Mouse (Mus musculus): ENCODE measurements around the gene Olfr251. TPM values are rescaled to one million over a fixed set of nuclear protein-coding genes. Genes with fewer than 3 reads are reported as not detected.

Gene Olfr251
- polyA plus RNA-seq (2012; rRNA removed), result not detected in 2 replicates

DNA sequence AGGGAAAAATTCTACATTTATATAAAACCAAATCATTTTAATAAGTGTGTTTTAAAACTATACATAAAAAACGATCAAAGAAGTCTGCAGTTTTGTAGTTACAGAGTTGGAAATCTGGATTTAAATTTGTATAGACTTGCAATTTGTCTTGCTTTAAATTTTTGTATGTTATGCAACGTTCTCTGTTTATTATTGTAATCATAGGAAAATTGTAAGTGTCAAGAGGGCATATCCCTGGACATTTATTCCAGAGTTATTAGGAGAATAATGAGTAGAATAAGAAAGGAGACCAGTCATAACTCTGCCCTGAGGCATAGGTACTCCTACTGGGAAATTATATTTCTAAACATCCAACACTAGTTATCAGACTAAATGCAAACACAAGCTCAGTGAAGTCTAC, at the start of gene Olfr251:
Gene Olfr251, plus strand, starts transcription at position 301 of the 400 bp plus-strand sequence.

DNA sequence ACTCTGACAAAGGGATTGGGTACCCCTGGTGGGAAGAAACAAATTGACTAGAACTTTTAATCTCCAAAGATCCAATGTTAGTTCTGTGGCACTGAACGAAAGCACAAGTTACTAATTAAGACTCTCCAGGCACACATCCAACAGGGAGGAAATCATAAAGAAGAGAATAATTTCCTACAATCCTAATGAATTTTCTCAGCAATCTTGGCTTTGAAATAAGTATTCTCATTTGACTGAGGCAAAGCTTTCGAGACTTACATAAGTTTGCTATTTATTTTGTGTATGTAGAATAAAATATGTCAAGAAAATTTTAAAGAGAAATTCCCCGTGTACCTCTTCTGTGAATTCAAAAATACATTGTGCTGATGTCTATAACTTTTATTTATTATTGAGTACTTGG, 48.1 kb upstream of the Olfr251 start, which contains the start of gene Olfr25:
Gene Olfr25, plus strand, starts transcription at position 301 of the 400 bp plus-strand sequence.

DNA sequence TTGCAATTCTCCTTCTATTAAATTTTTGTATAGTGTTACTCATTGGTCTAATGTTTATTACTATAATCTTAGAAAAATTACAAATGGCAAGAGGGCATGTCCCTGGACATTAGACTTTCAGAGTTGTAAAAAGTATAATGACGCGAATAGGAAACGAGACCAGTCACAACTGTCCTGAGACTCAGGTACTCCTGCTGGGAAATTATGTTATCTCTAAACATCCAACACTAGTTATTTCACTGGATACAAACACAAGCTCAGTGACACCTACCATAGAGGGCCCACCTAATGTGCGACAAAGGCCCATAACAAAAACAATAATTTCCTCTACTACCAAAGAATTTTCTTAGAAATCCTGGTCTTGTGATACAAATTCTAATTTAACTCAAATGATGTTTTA, 28.8 kb upstream of the Olfr251 start, which contains the start of gene Olfr898:
Gene Olfr898, plus strand, starts transcription at position 301 of the 400 bp plus-strand sequence.

DNA sequence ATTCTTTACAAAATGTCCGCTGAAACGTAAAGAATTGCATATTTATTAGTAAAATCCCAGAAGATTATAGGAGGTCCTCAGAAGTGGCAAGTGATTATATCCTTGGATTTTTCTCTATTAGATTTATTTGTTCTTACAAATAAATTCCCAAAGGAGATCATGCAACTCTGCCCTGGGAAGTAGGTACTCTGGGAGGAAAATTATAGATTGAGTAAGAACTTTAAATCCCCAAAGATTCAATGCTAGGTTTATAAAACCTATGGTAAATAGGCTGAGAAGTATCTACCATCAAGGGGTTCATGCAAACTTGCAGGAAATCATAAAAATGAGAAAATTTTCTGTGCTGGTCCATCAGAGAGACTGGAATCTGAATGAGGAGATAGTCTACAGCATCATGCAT, 10.3 kb upstream of the Olfr251 start, which contains the start of gene Olfr250:
Gene Olfr250, plus strand, starts transcription at position 301 of the 400 bp plus-strand sequence.

GRCm38 (mm10) chr9:38401398-38401797, 24.5 kb downstream of the Olfr251 start, which contains the start of gene Olfr147:
Gene Olfr147 (plus strand): TSS chr9:38401698.

DNA sequence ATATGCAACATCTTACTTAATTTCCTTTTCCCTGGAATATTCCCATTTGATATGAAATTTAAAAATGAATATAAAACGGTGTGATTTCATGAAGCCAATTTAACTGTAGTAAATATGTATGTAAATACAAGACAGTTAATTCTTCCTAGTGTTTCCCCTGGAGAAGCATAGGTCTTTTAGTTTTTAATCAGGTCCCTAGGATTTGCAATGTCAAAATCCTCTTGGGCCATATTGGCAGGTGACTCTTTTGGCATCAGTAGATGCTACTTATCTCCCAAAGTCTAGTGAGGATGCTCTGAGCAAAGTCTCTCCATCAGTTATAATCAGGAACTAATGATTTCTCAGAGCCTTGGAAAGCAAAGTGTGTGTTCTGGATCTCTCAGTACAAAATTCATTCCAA, 52.3 kb downstream of the Olfr251 start, which contains the start of gene Olfr901:
Gene Olfr901, plus strand, starts transcription at position 301 of the 400 bp plus-strand sequence.

Other genes with a start within 250 kb of the Olfr251 start
- not detected in 2 replicates for gene Olfr890, start 234.6 kb upstream of the Olfr251 start, polyA plus RNA-seq (2012; rRNA removed)
- gene Olfr891, start 196.3 kb upstream of the Olfr251 start, polyA plus RNA-seq (2012; rRNA removed), result not detected in 2 replicates
- gene Olfr893, start 168.7 kb upstream of the Olfr251 start, polyA plus RNA-seq (2012; rRNA removed), result not detected in 2 replicates
- not detected in 2 replicates for gene Olfr894, start 159.0 kb upstream of the Olfr251 start, polyA plus RNA-seq (2012; rRNA removed)
- not detected in 2 replicates for gene Olfr143, start 124.3 kb upstream of the Olfr251 start, polyA plus RNA-seq (2012; rRNA removed)
- gene Olfr895, start 109.2 kb upstream of the Olfr251 start, polyA plus RNA-seq (2012; rRNA removed), result not detected in 2 replicates
- not detected in 2 replicates for gene Olfr896-ps1, start 86.0 kb upstream of the Olfr251 start, polyA plus RNA-seq (2012; rRNA removed)
- not detected in 2 replicates for gene Olfr25, start 48.0 kb upstream of the Olfr251 start, polyA plus RNA-seq (2012; rRNA removed)
- not detected in 2 replicates for gene Olfr898, start 28.7 kb upstream of the Olfr251 start, polyA plus RNA-seq (2012; rRNA removed)
- gene Olfr250, start 10.2 kb upstream of the Olfr251 start, polyA plus RNA-seq (2012; rRNA removed), result not detected in 2 replicates
- gene Olfr147, start 24.6 kb downstream of the Olfr251 start, polyA plus RNA-seq (2012; rRNA removed), result not detected in 2 replicates
- gene Olfr901, start 52.4 kb downstream of the Olfr251 start, polyA plus RNA-seq (2012; rRNA removed), result not detected in 2 replicates
- not detected in 2 replicates for gene Olfr902, start 70.6 kb downstream of the Olfr251 start, polyA plus RNA-seq (2012; rRNA removed)
- gene Olfr904, start 86.1 kb downstream of the Olfr251 start, polyA plus RNA-seq (2012; rRNA removed), result not detected in 2 replicates
- gene Olfr905, start 94.0 kb downstream of the Olfr251 start, polyA plus RNA-seq (2012; rRNA removed), result not detected in 2 replicates
- not detected in 2 replicates for gene Olfr906, start 110.0 kb downstream of the Olfr251 start, polyA plus RNA-seq (2012; rRNA removed)
- gene Olfr907, start 118.7 kb downstream of the Olfr251 start, polyA plus RNA-seq (2012; rRNA removed), result not detected in 2 replicates
- not detected in 2 replicates for gene Olfr911-ps1, start 144.5 kb downstream of the Olfr251 start, polyA plus RNA-seq (2012; rRNA removed)
- gene Olfr910, start 160.8 kb downstream of the Olfr251 start, polyA plus RNA-seq (2012; rRNA removed), result not detected in 2 replicates
- not detected in 2 replicates for gene Olfr912, start 203.1 kb downstream of the Olfr251 start, polyA plus RNA-seq (2012; rRNA removed)
- gene Olfr913, start 215.7 kb downstream of the Olfr251 start, polyA plus RNA-seq (2012; rRNA removed), result not detected in 2 replicates
- not detected in 2 replicates for gene Olfr914, start 228.0 kb downstream of the Olfr251 start, polyA plus RNA-seq (2012; rRNA removed)